Mouse (Mus musculus): ENCODE results near the gene Tfr2.

The Tfr2 gene

DNA sequence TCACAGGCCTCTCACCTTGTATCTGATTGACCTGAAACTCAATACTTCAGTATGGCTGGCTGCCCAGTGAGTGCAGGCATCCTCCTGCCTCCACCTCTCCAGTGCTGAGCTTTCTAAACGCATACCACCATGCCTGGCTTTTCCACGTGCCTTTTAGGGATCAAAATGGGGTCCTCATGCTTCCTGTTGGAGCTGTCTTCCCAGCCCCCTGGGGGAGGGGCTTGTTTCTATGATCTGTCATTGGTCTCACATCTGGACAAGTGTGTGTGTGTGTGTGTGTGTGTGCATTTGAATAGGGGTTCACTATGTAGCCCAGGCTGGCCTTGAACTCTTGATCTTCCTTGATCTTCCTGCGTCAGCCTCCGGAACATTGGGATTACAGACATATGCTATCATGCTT is 32.2 kb upstream of the Tfr2 start:
- in situ Hi-C loops (cut with MboI) = no loop called here

DNA sequence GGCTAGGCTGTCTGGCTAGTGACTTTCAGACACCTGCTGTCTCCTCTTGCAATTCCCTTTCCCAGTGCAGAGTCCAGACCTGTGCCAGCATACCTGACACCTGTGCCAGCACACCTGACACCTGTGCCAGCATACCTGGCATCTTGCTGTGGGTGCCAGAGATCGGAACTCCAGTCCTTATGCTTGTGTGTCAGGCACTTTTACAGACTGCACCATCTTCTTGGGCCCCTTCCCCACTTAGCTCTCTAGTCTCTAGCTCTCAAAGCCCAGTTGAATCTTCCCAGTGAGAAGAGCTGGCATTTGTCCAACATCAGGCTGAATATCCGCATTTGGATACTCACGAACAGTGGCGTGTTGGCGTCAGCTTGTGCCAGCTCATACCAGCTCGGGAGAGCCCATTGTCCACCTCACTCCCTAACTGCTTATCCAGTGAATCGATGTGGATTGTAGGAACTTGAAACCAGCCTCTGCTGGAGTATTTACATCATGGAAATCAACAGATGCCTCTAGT is 30.3 kb upstream of the Tfr2 start:
- in situ Hi-C loops (cut with MboI) = no loop called here

DNA sequence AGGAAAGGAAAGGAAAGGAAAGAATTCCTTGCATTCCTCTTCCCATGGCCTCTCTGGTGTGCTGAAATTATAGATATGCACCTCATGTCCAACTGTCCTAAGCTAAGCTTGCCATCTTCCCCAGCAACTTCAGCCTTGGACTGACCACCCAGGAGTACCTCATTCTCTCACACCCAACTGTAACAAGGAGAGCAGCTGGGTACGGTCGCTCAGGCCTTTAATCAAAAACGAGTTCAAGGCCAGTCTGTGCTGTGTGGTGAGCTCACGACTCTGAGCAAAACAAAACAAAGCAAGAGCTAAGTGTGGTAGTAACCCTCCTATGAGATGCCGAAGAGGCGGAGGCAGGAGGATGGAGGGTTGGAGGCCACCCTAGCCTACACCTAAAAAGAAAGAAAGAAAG is 28.6 kb upstream of the Tfr2 start:
- in situ Hi-C loops (cut with MboI) = no loop called here

DNA sequence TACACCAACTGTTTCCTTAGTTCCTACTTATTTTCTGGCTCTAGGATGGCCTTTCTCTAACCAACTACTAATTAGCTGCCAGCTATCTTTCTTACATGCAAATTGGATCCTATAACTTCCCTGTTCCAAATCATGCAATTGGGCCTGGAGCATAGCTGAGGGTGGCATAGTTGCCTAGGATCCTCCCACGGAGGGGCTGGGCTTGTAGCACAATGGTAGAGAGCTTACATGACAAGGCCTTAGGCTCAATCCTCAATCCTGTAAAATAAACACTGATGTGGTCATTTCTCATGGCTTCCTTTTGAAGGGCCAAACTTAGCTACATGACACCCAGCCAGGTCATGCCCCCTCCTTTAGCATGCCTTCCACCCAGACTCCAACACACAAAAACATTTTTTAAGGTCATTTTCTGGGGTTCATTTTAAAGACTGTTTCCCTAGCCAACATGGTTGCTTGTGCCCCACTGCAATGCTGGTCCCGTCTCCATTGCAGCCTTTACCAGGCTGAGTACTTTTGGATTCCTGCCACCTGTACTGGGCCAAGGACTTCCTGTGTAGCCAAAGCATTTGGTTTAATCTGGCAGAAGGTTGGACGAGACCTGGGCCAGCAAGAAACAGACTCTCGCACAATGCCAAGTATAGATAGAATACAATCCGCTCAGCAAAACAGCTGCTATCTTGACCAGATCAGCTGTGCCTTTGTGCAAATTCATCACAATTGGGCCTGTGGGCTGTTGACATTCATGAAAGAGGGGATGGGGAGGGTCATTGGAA is 27.7 kb upstream of the Tfr2 start:
- in situ Hi-C loops (cut with MboI) = no loop called here

DNA sequence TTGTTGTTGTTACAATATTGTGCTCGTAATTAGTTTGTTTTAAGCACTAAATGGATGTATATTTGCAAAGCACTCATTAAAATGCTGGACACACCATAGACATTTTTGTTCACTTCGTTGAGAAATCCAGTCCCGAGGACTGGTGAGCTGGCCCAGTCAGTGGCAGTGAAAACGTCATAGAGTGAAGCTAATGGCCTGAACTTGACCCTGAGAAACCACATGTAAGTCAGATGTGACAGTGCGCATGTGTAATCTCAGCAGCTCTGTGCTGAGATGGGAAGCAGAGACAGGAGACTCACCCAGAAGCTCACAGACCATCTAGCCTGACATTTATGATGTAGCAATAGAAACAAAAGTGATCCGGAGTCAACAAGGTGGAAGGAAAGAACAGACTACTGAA is 24.7 kb upstream of the Tfr2 start:
- in situ Hi-C loops (cut with MboI) = no loop called here

DNA sequence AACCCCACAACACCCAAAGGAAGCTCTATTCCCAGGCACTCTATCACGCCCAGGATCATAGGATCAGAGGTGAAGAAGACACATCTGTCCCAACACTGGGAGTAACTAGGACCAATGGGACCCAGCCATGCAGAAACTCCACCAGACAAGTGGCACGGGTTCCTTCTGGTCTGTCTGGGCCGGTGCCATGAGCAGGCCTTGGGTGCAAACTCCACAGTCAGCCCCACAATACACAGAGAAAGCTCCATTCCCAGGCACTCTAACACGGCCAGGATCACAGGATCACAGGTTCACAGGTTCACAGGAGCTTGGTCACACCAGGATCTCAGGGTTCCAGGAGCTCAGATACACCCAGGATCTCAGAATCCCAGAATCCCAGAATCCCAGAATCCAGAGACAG is 24.0 kb upstream of the Tfr2 start:
- in situ Hi-C loops (cut with MboI) = no loop called here

DNA sequence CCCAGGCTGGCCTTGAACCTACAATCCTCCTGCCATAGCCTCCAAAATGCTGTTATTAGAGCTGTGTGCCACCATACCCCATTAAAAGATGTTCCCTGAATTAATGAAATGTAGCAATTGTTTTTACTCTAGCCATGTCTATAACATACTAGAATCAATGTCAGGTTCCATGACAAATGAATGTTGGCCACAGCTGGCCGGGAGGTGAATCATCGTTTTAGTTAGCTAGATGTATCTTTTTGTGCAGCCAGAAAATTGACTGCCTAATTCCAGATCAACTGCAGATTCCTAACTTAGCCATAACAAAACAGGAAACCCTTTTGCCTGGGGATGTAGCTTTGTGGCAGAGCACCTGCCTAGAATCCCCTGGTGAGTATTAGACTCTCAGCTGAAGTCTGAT is 19.8 kb upstream of the Tfr2 start:
- in situ Hi-C loops (cut with MboI) = no loop called here

DNA sequence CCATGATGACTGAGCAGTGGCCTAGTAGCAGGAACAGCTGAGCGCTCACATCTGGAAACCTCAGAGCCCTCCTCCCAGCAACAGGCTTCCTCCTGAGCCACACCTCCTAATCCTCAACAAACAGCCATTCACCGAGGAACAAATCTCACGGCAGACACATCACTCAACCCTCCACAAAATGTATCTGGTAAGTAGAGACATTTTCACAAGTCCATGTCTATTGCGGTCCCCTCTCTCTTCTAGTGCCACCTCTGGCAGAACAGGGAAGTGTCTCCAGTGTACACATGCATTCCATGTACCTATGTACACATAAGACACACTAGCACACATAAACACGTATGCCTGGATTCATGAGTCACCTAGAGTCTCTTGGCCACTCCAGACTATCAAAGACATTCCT is 18.5 kb upstream of the Tfr2 start:
- in situ Hi-C loops (cut with MboI) = no loop called here

DNA sequence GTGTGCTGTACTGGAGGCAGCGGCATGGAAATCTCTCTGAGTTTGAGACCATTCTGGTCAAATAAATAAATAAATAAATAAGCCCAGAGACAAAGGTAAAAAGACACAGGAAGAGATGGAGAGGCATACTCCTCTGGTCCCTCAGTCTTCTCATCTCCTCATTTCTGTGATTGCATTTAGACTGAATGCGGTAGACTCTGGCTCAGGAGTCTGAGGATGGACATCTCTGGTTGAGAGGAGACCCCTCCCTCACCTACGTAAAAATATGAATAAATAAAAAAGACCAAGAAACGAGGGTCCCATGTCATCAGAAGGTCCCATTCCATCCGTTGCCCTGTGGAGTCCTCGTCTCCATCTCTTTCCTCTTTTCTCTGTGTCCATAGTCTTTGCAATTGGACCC is 16.6 kb upstream of the Tfr2 start:
- in situ Hi-C loops (cut with MboI) = no loop called here

DNA sequence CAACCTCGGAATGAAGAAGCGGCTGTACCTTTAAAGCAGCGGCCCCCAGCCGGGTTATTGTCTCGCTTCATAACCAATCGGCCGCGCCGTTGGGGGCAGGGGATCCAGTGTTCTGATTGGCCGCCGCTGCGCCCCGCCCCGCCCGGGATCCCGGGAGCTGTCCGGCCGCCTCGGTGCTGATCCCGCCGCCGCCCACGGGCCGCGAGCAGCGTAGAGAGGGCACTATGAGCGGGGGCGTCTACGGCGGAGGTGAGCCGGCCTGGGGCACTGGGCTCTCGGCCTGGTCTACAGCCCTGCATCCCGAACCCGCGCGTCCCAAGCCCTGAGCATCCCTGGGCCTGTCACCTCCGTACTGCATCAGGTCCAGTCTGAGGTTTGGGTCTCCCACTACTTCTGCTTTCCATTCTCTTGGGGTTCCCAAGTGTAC is 16.2 kb upstream of the Tfr2 start, which contains the start of gene Actl6b:
TSS of gene Actl6b (plus strand) at position 107 of the 427 bp plus-strand sequence.
- in situ Hi-C loops (cut with MboI) = no loop called here

DNA sequence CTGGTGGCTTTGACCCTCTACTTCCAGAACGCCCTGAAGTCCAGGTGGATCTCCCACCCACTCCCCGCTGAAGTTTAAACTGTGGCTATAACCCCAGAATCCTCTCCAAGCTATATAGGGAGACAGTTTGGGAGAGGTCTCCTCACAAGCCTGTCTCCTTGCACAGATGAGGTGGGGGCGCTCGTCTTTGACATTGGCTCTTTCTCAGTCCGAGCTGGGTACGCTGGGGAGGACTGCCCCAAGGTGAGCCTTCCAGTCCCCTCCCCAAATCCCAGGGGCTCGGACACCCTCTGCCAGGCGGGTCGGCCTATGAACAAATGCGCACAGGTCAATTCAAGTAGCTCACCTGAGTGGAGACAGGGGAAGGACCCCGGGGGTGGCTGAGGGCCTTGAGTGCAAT is 15.7 kb upstream of the Tfr2 start:
- in situ Hi-C loops (cut with MboI) = no loop called here

DNA sequence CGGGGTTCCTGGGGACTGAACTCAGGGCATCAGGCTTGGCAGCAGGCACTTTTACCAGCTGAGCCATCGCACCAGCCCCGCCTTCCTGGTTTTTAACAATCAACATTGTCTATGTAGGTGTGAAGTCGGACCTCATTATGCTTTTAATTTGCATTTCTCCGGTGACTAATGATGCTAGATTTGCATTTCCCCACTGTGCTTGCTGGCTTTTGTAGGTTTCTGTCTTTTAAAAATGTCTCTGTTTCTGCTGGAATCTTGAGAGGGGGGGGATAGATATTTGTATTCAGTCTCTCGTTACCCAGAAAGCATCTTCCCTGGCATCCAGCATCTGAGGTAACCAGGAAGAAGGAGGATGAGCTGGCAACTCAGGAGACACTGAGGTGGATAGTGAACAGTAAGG is 8.1 kb upstream of the Tfr2 start:
- in situ Hi-C loops (cut with MboI) = no loop called here

DNA sequence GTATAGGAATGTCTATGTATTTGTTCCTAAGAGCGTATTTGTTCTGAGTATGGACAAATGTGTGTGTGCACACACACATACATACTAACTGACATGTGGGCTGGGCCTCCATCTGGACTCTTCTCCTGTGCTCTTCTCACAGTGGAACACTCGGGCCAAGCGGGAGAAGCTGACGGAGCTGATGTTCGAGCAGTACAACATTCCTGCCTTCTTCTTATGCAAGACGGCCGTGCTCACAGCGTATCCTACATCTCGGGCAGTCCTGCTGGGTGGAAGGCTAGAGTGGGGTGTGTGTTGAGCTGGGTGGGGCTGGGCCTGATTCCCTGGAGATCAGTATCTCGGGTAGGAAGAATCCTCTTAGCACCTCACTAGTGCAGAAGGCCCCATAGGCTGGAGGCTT is 6.7 kb upstream of the Tfr2 start:
- in situ Hi-C loops (cut with MboI) = no loop called here

DNA sequence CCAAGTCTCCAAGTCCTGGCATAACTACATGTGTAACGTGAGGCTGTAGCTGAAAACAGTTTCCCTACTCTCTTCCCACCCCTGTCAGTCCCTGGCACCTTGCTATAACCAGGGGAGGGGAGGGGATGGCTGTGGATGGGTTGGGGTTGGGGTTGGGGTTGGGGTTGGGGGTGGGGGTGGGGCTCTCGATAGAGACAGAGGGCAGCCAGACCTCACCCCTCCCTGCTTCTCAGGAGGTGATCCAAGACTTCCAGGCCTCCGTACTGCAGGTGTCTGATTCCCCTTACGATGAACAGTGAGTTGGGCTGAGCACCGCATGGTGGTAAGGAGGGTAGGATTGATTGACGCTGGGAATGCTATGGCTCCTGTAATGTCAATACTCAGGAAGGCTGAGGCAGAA is 3.9 kb upstream of the Tfr2 start:
- in situ Hi-C loops (cut with MboI) = no loop called here

DNA sequence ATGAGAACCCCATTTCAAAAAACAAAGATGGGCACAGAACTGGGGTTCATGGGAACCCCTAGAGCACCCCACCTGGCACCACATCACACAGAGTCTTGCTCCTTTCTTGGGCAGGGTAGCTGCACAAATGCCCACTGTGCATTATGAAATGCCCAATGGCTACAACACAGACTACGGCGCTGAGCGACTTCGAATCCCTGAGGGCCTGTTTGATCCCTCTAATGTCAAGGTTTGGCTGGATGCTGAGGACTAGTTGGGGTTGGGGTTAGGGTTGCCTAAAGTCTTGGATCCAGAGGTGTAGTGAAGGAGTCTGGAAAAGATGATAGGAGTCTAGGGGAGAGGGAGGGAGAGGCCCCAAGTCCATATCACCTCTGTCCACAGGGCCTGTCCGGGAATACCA is 3.2 kb upstream of the Tfr2 start:
- in situ Hi-C loops (cut with MboI) = no loop called here

DNA sequence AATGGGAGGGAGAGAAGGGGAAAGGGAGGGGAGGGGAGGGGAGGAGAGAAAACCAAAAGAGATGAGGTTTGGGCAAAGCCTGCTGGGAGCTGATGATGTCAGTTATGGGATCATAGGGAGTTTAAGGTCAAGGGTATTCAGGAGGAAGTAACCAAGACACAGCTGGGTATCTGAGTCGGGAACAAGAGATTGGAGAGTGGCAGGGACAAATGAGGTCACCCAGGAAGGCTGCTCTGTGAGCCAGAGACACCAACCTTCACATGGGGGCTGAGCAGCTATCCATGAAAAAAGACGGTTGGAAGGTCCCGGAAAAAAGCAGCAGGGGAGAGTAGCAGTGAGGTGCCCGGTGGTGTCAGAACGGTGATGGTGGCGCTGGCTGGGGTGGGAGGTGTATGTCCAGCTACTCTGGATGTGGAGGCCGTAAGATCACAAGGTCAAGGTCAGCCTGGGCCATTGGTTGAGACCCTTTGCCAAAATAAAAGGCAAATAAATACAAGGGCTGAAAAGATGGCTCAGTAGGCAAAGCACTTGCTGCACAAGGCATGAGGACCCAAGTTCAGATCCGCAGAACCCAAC is 1.3 kb upstream of the Tfr2 start:
- in situ Hi-C loops (cut with MboI) = no loop called here

DNA sequence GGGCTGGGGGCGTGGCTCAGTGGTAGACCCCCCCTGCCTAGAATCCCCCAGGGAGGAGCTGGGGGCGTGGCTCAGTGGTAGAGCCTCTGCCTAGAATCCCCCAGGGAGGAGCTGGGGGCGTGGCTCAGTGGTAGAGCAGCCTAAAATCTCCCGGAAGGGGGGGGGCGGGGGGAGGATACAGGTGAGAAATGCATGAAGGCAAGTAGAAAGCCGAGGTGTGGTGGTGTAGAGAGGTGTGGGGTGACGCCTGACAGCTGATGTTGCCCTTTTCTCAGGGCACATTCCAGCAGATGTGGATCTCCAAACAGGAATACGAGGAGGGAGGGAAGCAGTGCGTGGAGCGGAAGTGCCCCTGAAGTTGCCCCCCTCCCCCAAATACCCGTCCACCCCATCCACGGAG is 609 bp upstream of the Tfr2 start:
- in situ Hi-C loops (cut with MboI) = no loop called here

DNA sequence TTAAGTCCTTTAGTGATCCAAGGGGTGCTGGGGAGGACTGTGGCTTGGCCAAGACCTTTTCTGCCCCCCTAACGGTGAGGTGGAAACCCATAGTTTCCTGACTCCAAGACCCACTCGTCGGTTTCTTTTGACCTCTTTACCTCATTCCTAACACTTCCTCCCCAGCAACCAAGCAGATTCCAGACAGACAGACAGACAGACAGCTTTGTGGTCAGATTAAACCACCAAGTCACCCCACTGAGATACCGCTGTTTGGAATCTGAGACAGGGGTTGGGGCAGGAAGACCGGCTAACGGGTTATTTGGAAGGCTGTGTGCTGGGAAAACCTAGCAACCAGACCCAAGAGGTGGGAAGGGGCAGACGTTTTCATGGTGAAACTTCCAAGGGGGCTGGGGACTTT is 541 bp downstream of the Tfr2 start:
- in situ Hi-C loops (cut with MboI) = no loop called here

DNA sequence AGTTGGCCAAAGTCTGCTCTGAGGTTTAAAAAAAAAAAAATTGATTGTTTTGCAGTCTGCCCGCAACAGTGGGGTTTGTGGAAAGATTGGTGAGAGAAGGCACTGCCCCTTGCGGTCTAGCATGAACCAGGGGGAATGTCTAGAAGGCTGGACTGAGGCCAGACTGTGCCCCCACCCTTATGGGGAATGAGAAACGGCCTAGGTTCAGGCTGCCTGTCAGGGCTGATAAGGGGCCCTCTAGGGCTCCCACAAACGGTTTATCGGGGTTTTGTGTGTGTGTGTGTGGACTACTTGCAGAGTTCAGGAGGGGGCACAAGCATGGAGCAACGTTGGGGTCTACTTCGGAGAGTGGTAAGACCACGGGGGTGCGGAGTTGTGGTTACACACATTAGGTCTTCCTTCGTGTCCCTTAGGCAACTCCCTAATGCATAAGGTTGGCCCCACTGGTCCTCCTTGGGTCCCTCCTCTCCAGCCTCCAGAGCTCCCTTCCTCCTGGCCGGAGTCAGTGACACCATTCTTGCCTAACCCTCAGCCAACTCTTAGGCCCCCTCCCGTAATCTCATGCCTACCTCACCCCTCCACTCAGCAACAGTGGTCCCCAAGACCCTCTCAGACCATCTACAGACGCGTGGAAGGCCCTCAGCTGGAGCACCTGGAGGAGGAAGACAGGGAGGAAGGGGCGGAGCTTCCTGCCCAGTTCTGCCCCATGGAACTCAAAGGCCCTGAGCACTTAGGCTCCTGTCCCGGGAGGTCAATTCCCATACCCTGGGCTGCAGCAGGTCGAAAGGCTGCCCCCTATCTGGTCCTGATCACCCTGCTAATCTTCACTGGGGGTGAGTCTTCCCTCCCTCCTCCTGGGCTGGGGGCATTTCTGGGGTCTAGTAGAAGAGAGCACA is 1.3 kb downstream of the Tfr2 start:
- in situ Hi-C loops (cut with MboI) = no loop called here

DNA sequence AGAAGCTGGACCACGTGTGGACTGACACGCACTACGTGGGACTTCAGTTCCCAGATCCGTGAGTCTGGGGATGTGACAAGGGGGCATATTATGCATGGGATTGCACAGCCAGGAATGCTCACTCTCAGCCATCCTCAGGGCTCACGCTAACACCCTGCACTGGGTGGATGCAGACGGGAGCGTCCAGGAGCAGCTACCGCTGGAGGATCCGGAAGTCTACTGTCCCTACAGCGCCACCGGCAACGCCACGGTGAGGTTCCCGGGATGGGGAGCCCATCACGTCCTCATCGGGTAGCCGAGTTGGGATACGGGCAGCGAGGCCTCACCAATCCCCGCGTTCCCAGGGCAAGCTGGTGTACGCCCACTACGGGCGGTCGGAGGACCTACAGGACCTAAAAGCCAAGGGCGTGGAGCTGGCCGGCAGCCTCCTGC is 4.8 kb downstream of the Tfr2 start:
- in situ Hi-C loops (cut with MboI) = no loop called here

DNA sequence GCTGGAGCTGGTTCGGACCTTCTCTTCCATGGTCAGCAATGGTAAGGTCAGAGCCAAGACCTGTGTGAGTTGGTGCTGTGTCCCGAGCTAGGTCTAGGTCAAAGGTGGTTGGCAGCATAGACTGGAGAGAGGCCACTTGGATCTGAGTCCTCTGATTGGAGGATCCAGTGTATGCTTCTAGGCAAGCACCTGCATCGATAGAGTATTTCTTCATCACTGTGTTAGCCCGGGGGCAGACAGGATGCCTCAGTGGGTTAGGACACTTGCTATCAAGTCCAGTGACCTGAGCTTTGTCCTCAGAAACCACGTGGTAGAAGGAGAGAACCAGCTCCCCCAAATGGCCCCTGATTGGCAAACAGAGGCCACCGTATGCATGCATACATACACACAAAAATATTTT is 10.6 kb downstream of the Tfr2 start:
- in situ Hi-C loops (cut with MboI) = no loop called here

DNA sequence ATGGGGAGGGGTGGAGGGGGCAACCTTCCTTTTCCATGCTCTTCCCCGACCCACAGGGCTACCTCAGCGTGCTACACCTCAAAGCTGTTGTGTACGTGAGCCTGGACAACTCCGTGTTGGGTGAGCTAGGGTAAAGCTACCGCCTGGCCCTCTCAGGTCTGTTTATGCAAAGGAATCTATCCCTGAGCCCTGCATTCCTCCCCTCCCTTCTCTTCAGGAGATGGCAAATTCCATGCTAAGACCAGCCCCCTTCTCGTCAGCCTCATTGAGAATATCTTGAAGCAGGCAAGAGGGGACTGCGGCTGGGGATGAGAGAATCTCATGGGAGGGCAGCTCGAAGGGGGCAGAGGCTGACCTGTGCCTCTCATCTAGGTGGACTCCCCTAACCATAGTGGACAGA is 13.1 kb downstream of the Tfr2 start:
- in situ Hi-C loops (cut with MboI) = no loop called here
